In the genomic region with DNA sequence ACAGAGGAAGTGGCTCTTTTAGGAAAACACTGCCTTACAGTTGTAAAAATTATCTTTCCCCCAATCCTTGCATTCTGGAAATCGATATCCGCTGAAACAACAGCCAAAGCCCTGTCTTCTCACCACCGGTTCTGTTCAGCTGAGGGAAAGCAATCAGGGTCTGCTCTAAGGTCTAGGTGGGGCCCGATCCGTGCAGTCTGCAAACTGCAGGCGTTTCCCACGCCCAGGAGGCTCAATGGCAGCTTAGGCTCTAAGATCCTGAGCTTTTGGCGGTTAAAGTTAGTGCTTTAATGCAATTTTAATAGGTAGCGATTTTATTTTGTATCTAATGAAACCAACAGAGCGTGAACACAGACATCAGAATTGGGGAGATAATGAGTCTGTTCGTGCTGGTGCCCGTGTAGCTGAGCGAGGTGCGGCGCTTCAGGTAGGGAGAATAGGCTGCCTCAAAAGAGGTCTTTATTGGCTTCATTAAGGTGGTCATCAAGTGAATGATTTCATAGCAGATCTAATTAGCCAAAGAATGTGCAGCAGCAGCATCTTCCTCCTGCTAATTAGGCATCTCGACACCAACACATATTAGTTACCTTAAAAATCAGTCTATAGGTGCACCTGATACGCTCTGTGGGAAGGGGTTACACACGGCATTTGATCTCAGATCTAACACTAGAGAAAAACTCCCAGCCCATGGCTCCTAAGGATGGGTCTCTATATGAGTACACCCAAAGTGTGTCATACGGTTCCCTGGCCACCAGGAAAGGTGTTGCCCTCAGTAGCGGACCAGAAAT, we compare ENCODE assay signal across 27 mouse cellular contexts. TPM values are rescaled to one million over a fixed set of nuclear protein-coding genes. Genes with fewer than 3 reads are reported as not detected.
DNase-seq lines count a peak whose midpoint lies in the region; ATAC-seq and TF ChIP-seq lines count a peak whose summit lies in the region.
"Had no signal": no experiment of that assay in that cellular context is flagged by ENCODE, and none has a peak within 500 bp of the region (broad histone marks: within the 10 kb centered on the region; RNA-seq: fewer than 3 reads in every experiment).

No protein-coding gene starts in this region.

- H3K4me3 ChIP-seq in forebrain, embryonic 10.5 days, result no peak overlapping the region
- no peak overlapping the region for H3K4me3 ChIP-seq in forebrain, embryonic 16.5 days (replicated peaks; ENCODE audit: low read length)
- no peak overlapping the region for H3K4me3 ChIP-seq in hindbrain, embryonic 14.5 days (replicated peaks; ENCODE audit: low read length)
- no peak overlapping the region for H3K4me3 ChIP-seq in hindbrain, embryonic 12.5 days
- no peak overlapping the region for H3K4me3 ChIP-seq in neural tube, embryonic 13.5 days
- no peak overlapping the region for H3K4me3 ChIP-seq in lung, adult 2 months (replicated peaks; ENCODE audit: extremely low read depth, low read depth, low read length)
- H3K4me3 ChIP-seq: embryonic facial prominence, embryonic 12.5 days; limb, embryonic 10.5 days; limb, embryonic 15.5 days; liver, embryonic 13.5 days had no signal

- H3K4me1 ChIP-seq in forebrain, embryonic 10.5 days, result peaks cover 17% of the 10 kb centered on the region
- peaks cover 2% of the 10 kb centered on the region; the same call in 1 of the 2 replicates for H3K4me1 ChIP-seq in forebrain, embryonic 16.5 days (replicated peaks; ENCODE audit: control insufficient read depth, insufficient read depth, low read length)
- no peaks in the 10 kb centered on the region for H3K4me1 ChIP-seq in hindbrain, embryonic 14.5 days (replicated peaks; ENCODE audit: control insufficient read depth, insufficient read depth, low read length)
- no peaks in the 10 kb centered on the region for H3K4me1 ChIP-seq in hindbrain, embryonic 12.5 days
- H3K4me1 ChIP-seq in neural tube, embryonic 13.5 days (replicated peaks), result 0 out of 2 replicates have a peak, but pooled peaks cover 3% of the 10 kb centered on the region
- H3K4me1 ChIP-seq in lung, adult 2 months (ENCODE audit: control insufficient read depth, insufficient read depth, low read length), result no peaks in the 10 kb centered on the region
- H3K4me1 ChIP-seq: embryonic facial prominence, embryonic 12.5 days; limb, embryonic 10.5 days; limb, embryonic 15.5 days; liver, embryonic 13.5 days had no signal

- no peak for DNase-seq in forebrain, embryonic 10.5 days (ENCODE audit: extremely low spot score, low spot score)
- no peak for DNase-seq in hindbrain, embryonic 14.5 days (ENCODE audit: low spot score)
- DNase-seq in neural tube, embryonic 10.5 days (ENCODE audit: extremely low spot score, low spot score), result no peak
- no peak for DNase-seq in lung, adult 2 months
- DNase-seq in ovary, postnatal 36 days (ENCODE audit: low spot score), result no peak
- DNase-seq: adrenal gland, adult 8-10 months; cerebellum, adult 11 months; cerebellum, adult 9-11 months; embryo, embryonic 11 days; heart, postnatal 14 days; kidney, adult 8-10 months; kidney, postnatal 4 days; layer of hippocampus, postnatal 36 days; liver, embryonic 13.5 days; lung, adult 18-20 months; lung, postnatal 10 days had no signal

- H3K27ac ChIP-seq in forebrain, embryonic 10.5 days, result peak overlapping the region; percentile 58; the same call in 1 of the 2 replicates
- H3K27ac ChIP-seq in forebrain, embryonic 16.5 days (ENCODE audit: low read length), result no peak overlapping the region
- no peak overlapping the region for H3K27ac ChIP-seq in hindbrain, embryonic 14.5 days
- no peak overlapping the region for H3K27ac ChIP-seq in hindbrain, embryonic 12.5 days
- no peak overlapping the region for H3K27ac ChIP-seq in neural tube, embryonic 13.5 days (replicated peaks)
- H3K27ac ChIP-seq: embryonic facial prominence, embryonic 12.5 days; kidney, postnatal 0 days; limb, embryonic 10.5 days; limb, embryonic 15.5 days; liver, embryonic 13.5 days; macrophage had no signal

- no peaks in the 10 kb centered on the region for H3K9me3 ChIP-seq in forebrain, embryonic 10.5 days
- no peaks in the 10 kb centered on the region for H3K9me3 ChIP-seq in forebrain, embryonic 16.5 days (ENCODE audit: control insufficient read depth, low read length)
- H3K9me3 ChIP-seq in hindbrain, embryonic 14.5 days (ENCODE audit: control insufficient read depth, low read length), result no peaks in the 10 kb centered on the region
- no peaks in the 10 kb centered on the region for H3K9me3 ChIP-seq in hindbrain, embryonic 12.5 days (replicated peaks)
- no peaks in the 10 kb centered on the region for H3K9me3 ChIP-seq in neural tube, embryonic 13.5 days
- H3K9me3 ChIP-seq: embryonic facial prominence, embryonic 12.5 days; G1E; limb, embryonic 10.5 days; limb, embryonic 15.5 days; liver, embryonic 13.5 days had no signal

- H3K27me3 ChIP-seq in forebrain, embryonic 10.5 days (ENCODE audit: poor library complexity, severe bottlenecking), result no peaks in the 10 kb centered on the region
- no peaks in the 10 kb centered on the region for H3K27me3 ChIP-seq in forebrain, embryonic 16.5 days (replicated peaks; ENCODE audit: control insufficient read depth, insufficient read depth, low read length)
- no peaks in the 10 kb centered on the region for H3K27me3 ChIP-seq in hindbrain, embryonic 14.5 days (ENCODE audit: control insufficient read depth, insufficient read depth, low read length)
- H3K27me3 ChIP-seq in hindbrain, embryonic 12.5 days, result no peaks in the 10 kb centered on the region
- no peaks in the 10 kb centered on the region for H3K27me3 ChIP-seq in neural tube, embryonic 13.5 days
- H3K27me3 ChIP-seq: CH12.LX; embryonic facial prominence, embryonic 12.5 days; liver, embryonic 13.5 days had no signal

- no peak overlapping the region for H3K4me2 ChIP-seq in forebrain, embryonic 16.5 days (ENCODE audit: low read length)
- no peak overlapping the region for H3K4me2 ChIP-seq in hindbrain, embryonic 14.5 days (replicated peaks)
- no peak overlapping the region for H3K4me2 ChIP-seq in hindbrain, embryonic 12.5 days (replicated peaks)
- H3K4me2 ChIP-seq in neural tube, embryonic 13.5 days, result no peak overlapping the region
- H3K4me2 ChIP-seq: embryonic facial prominence, embryonic 12.5 days; limb, embryonic 15.5 days; liver, embryonic 13.5 days had no signal

- H3K9ac ChIP-seq in forebrain, embryonic 16.5 days (replicated peaks; ENCODE audit: low read depth, low read length), result no peak overlapping the region
- no peak overlapping the region for H3K9ac ChIP-seq in hindbrain, embryonic 14.5 days
- H3K9ac ChIP-seq in hindbrain, embryonic 12.5 days, result no peak overlapping the region
- no peak overlapping the region for H3K9ac ChIP-seq in neural tube, embryonic 13.5 days
- H3K9ac ChIP-seq: embryonic facial prominence, embryonic 12.5 days; limb, embryonic 15.5 days; liver, embryonic 13.5 days had no signal

- no peak for TF ChIP-seq POLR2A in lung, adult 2 months (IDR thresholded peaks at IDR 0.05; ENCODE audit: borderline replicate concordance, extremely low read depth, low read depth, low read length)

- 72% methylated on average over 20 of the region's 20 CpGs for WGBS in forebrain, embryonic 10.5 days
- WGBS in forebrain, embryonic 16.5 days, result 38% methylated on average over 20 of the region's 20 CpGs
- WGBS in hindbrain, embryonic 14.5 days, result 71% methylated on average over 20 of the region's 20 CpGs
- WGBS in hindbrain, embryonic 12.5 days, result 77% methylated on average over 20 of the region's 20 CpGs
- WGBS in neural tube, embryonic 13.5 days, result 71% methylated on average over 20 of the region's 20 CpGs
- WGBS in lung, adult 2 months, result 80% methylated on average over 20 of the region's 20 CpGs

- ATAC-seq in forebrain, embryonic 16.5 days, result no peak
- ATAC-seq in hindbrain, embryonic 14.5 days (ENCODE audit: low FRiP score), result peak; percentile 71; the same call in 1 of the 2 replicates
- ATAC-seq in hindbrain, embryonic 12.5 days (ENCODE audit: low FRiP score), result no peak
- ATAC-seq in neural tube, embryonic 13.5 days (ENCODE audit: low read depth), result 0 out of 2 replicates have a peak, but pooled peaks have one; percentile 65
- ATAC-seq: intestine, embryonic 16.5 days had no signal

- no peaks in the 10 kb centered on the region for H3K36me3 ChIP-seq in forebrain, embryonic 10.5 days (replicated peaks)
- H3K36me3 ChIP-seq in forebrain, embryonic 16.5 days (ENCODE audit: control insufficient read depth, insufficient read depth), result no peaks in the 10 kb centered on the region
- no peaks in the 10 kb centered on the region for H3K36me3 ChIP-seq in hindbrain, embryonic 14.5 days (replicated peaks; ENCODE audit: control insufficient read depth, insufficient read depth)
- no peaks in the 10 kb centered on the region for H3K36me3 ChIP-seq in hindbrain, embryonic 12.5 days
- no peaks in the 10 kb centered on the region for H3K36me3 ChIP-seq in neural tube, embryonic 13.5 days
- H3K36me3 ChIP-seq: embryonic facial prominence, embryonic 12.5 days; G1E; limb, embryonic 10.5 days; limb, embryonic 15.5 days; liver, embryonic 13.5 days had no signal

- TF ChIP-seq CTCF in lung, adult 2 months (IDR thresholded peaks at IDR 0.05; ENCODE audit: insufficient read depth, low read length), result no peak

RNA-seq across cellular contexts. Expression of a gene that starts 29.2 kb away (rescaled TPM):
- 5.6 and 7.0 TPM in 2 replicates for polyA plus RNA-seq in forebrain, embryonic 10.5 days (2016; fragmentation: Nextera tagmentation; extraction: Ambion mirVana)
- polyA plus RNA-seq in forebrain, embryonic 16.5 days (2015; fragmentation: Nextera tagmentation; extraction: Ambion mirVana), result 10.9 and 13.6 TPM in 2 replicates
- polyA plus RNA-seq in hindbrain, embryonic 14.5 days (2014; fragmentation: Nextera tagmentation; extraction: Ambion mirVana), result 16.3 and 19.9 TPM in 2 replicates
- polyA plus RNA-seq in hindbrain, embryonic 12.5 days (2016; fragmentation: Nextera tagmentation; extraction: Ambion mirVana), result 7.5 and 9.1 TPM in 2 replicates
- polyA plus RNA-seq in neural tube, embryonic 13.5 days (2015; fragmentation: Nextera tagmentation; extraction: Ambion mirVana), result 8.9 and 9.5 TPM in 2 replicates
- polyA plus RNA-seq in lung, adult 2 months (2012; rRNA removed), result 8.8 and 9.5 TPM in 2 replicates
- polyA plus RNA-seq: G1E, macrophage had no signal

Comparison
In these comparisons a context has a peak if more than half of its experiments do, and no peak if none do; other contexts are left out.
1. ATAC-seq: peak in hindbrain, embryonic 14.5 days (single experiment) and neural tube, embryonic 13.5 days (single experiment); none in forebrain, embryonic 16.5 days (single experiment) and hindbrain, embryonic 12.5 days (single experiment).